Mouse (Mus musculus) layer of hippocampus, adult 2 months (tissue): ENCODE results near the gene Dync2h1. TPM values are rescaled to one million over a fixed set of nuclear protein-coding genes. Genes with fewer than 3 reads are reported as not detected.
A peak's percentile ranks its signal among the peaks of the same experiment; 100 is the strongest.
"Not testable (repeated sequence)": the region's sequence is repeated elsewhere in the genome, so short reads cannot be mapped to it uniquely, and the experiment has no call there.

Source experiments
- DNase-seq, 2 experiments: peaks; one replicate each; pipeline ENCODE4 v3.0.0; 2022; ENCODE audit warnings: low spot score in 2 of 2
- H3K27ac ChIP-seq: fragments of 200-600 bp; 2 replicates; pipeline ENCODE4 v1.8.1; 2022
- H3K4me3 ChIP-seq: fragments of 200-600 bp; 2 replicates; pipeline ENCODE4 v1.8.1; 2022; ENCODE audit warnings: mild to moderate bottlenecking
- CTCF ChIP-seq: fragments of 200-600 bp; conservative IDR thresholded peaks from 2 replicates; pipeline ENCODE4 v1.8.1; 2022; ENCODE audit warnings: antibody characterized with exemption, mild to moderate bottlenecking, moderate library complexity
- long read RNA-seq, 2 experiments: library from polyadenylated mRNA; stranded (forward); transcript quantifications; one replicate each; pipeline ENCODE4 v2.0.0; 2021; ENCODE audit warnings: borderline mapping rate in 2 of 2
- total RNA-seq, 2 experiments: library from RNA; stranded (reverse); gene quantifications; 2 replicates each; pipeline ENCODE4 v1.2.3; 2021

The Dync2h1 gene
- total RNA-seq: 10 to 100 TPM; 31.5 to 33.8 TPM
- long read RNA-seq, experiment 1, partial matches to known transcripts: 1 of 10 reads
- long read RNA-seq, experiment 1, other reads (novel, unspliced or antisense): 9 of 10 reads
- long read RNA-seq, experiment 2, partial matches to known transcripts: 1 of 13 reads
- long read RNA-seq, experiment 2, other reads (novel, unspliced or antisense): 12 of 13 reads

GRCm38 (mm10) chr9:7184172-7184896 lies at the start of gene Dync2h1, which contains the start of gene Dcun1d5:
Dync2h1 (minus strand) TSS chr9:7184446.
Dcun1d5 (plus strand) TSS chr9:7184520.
- peak; percentile 89 to 91 for DNase-seq
- TF ChIP-seq CTCF: 0 out of 2 replicates have a peak, but pooled peaks have one; percentile 2
- H3K27ac ChIP-seq: peak within 1 kb of the TSS; percentile 92
- H3K4me3 ChIP-seq: peak within 1 kb of the TSS; percentile 98

GRCm38 (mm10) chr9:7221460-7221859 lies 37.2 kb upstream of the Dync2h1 start:
- H3K4me3 ChIP-seq: no peak overlapping the region
- no peak for TF ChIP-seq CTCF
- no peak for DNase-seq
- no peak overlapping the region for H3K27ac ChIP-seq

- TF ChIP-seq CTCF: peak; percentile 40
- no peak for DNase-seq
- H3K27ac ChIP-seq: no peak overlapping the region
- no peak overlapping the region for H3K4me3 ChIP-seq
These were observed 36.8 kb upstream of the Dync2h1 start for GRCm38 (mm10) chr9:7221024-7221423.

- H3K27ac ChIP-seq: no peak overlapping the region
- DNase-seq: peak in 1 of 2 experiments; percentile 17
These were observed 32.0 kb upstream of the Dync2h1 start for GRCm38 (mm10) chr9:7216240-7216639.

GRCm38 (mm10) chr9:7190694-7191093 lies 6.4 kb upstream of the Dync2h1 start:
- H3K4me3 ChIP-seq, DNase-seq, H3K27ac ChIP-seq: not testable (repeated sequence)

More at GRCm38 (mm10) chr9:7216240-7216639, 32.0 kb upstream of the Dync2h1 start:
- no peak overlapping the region for H3K4me3 ChIP-seq
- TF ChIP-seq CTCF: peak; percentile 83

- Histone ChIP-seq H3K4me3 (peak overlapping the region; percentile 98), H3K27ac (peak overlapping the region; percentile 92)
- TF ChIP-seq CTCF: no peak
- DNase-seq: peak; percentile 26 to 28
These were observed 648 bp upstream of the Dync2h1 start for GRCm38 (mm10) chr9:7184897-7185291.

GRCm38 (mm10) chr9:7176618-7177610 lies 7.3 kb downstream of the Dync2h1 start:
- no peak for TF ChIP-seq CTCF
- peak overlapping the region; percentile 79 for H3K4me3 ChIP-seq
- peak overlapping the region; percentile 80 for H3K27ac ChIP-seq
- peak; percentile 89 to 95 for DNase-seq

- Histone ChIP-seq H3K27ac (no peak overlapping the region), H3K4me3 (no peak overlapping the region)
- TF ChIP-seq CTCF: no peak
- no peak for DNase-seq
These were observed 10.5 kb downstream of the Dync2h1 start for GRCm38 (mm10) chr9:7173756-7174155.

GRCm38 (mm10) chr9:7167339-7167998 lies 16.8 kb downstream of the Dync2h1 start:
- no peak; the same call in 1 of the 2 replicates for TF ChIP-seq CTCF
- H3K4me3 ChIP-seq: no peak overlapping the region
- DNase-seq: no peak
- no peak overlapping the region for H3K27ac ChIP-seq

GRCm38 (mm10) chr9:7160688-7161087 lies 23.6 kb downstream of the Dync2h1 start:
- TF ChIP-seq CTCF: no peak
- H3K4me3 ChIP-seq: no peak overlapping the region
- no peak for DNase-seq
- no peak overlapping the region for H3K27ac ChIP-seq

- no peak for DNase-seq
- H3K4me3 ChIP-seq: no peak overlapping the region
- H3K27ac ChIP-seq: no peak overlapping the region
- no peak for TF ChIP-seq CTCF
These were observed 24.5 kb downstream of the Dync2h1 start for GRCm38 (mm10) chr9:7159718-7160117.

GRCm38 (mm10) chr9:7158605-7159004 lies 25.6 kb downstream of the Dync2h1 start:
- Histone ChIP-seq H3K27ac (no peak overlapping the region), H3K4me3 (no peak overlapping the region)
- no peak for TF ChIP-seq CTCF
- DNase-seq: no peak
